Mouse (Mus musculus): ENCODE measurements around the gene Dync1li1. TPM values are rescaled to one million over a fixed set of nuclear protein-coding genes. Genes with fewer than 3 reads are reported as not detected.
A peak's percentile ranks its signal among the peaks of the same experiment; 100 is the strongest.
"Not testable (repeated sequence)": the region's sequence is repeated elsewhere in the genome, so short reads cannot be mapped to it uniquely, and the experiment has no call there.

The Dync1li1 gene
- polyA plus RNA-seq, 1 experiment: 18.7 TPM

- H3K4me1 ChIP-seq (ENCODE audit: control insufficient read depth, insufficient read depth, insufficient read length, low read length); H3K36me3 ChIP-seq (ENCODE audit: control insufficient read depth, insufficient read depth, low read length); H3K27me3 ChIP-seq (ENCODE audit: control insufficient read depth, insufficient read depth, low read length); H3K27ac ChIP-seq (ENCODE audit: insufficient read depth, low read depth, low read length); H3K4me3 ChIP-seq (ENCODE audit: low read depth, low read length): not testable (repeated sequence)
- TF ChIP-seq CTCF (IDR thresholded peaks at IDR 0.05; ENCODE audit: extremely low read depth, insufficient read length, insufficient replicate concordance, low read depth, low read length): 0 out of 2 replicates have a peak, but pooled peaks have one; percentile 8
- WGBS: 35% methylated on average over 9 of the region's 9 CpGs
These were observed 40.1 kb upstream of the Dync1li1 start for GRCm38 (mm10) chr9:114648472-114648871.

- H3K4me3 ChIP-seq (ENCODE audit: low read depth, low read length): no peak overlapping the region
- 71% methylated on average over 5 of the region's 5 CpGs for WGBS
- no peaks in the 10 kb centered on the region for H3K36me3 ChIP-seq (ENCODE audit: control insufficient read depth, insufficient read depth, low read length)
- no peaks in the 10 kb centered on the region for H3K27me3 ChIP-seq (ENCODE audit: control insufficient read depth, insufficient read depth, low read length)
- no peak overlapping the region for H3K27ac ChIP-seq (ENCODE audit: insufficient read depth, low read depth, low read length)
- H3K4me1 ChIP-seq (ENCODE audit: control insufficient read depth, insufficient read depth, insufficient read length, low read length): peaks cover 3% of the 10 kb centered on the region; the same call in 1 of the 2 replicates
- TF ChIP-seq POLR2A (IDR thresholded peaks at IDR 0.05; ENCODE audit: low read depth, low read length): no peak
These were observed 39.2 kb upstream of the Dync1li1 start for GRCm38 (mm10) chr9:114649371-114649770.

GRCm38 (mm10) chr9:114650938-114651634 is 37.5 kb upstream of the Dync1li1 start:
- no peak overlapping the region for H3K4me3 ChIP-seq (ENCODE audit: low read depth, low read length)
- H3K27me3 ChIP-seq (ENCODE audit: control insufficient read depth, insufficient read depth, low read length): no peaks in the 10 kb centered on the region
- TF ChIP-seq POLR2A (IDR thresholded peaks at IDR 0.05; ENCODE audit: low read depth, low read length) (no peak), CTCF (IDR thresholded peaks at IDR 0.05; ENCODE audit: extremely low read depth, insufficient read length, insufficient replicate concordance, low read depth, low read length) (no peak)
- H3K27ac ChIP-seq (ENCODE audit: insufficient read depth, low read depth, low read length): no peak overlapping the region
- WGBS: 40% methylated on average over 21 of the region's 21 CpGs
- peaks cover 3% of the 10 kb centered on the region; the same call in 1 of the 2 replicates for H3K4me1 ChIP-seq (ENCODE audit: control insufficient read depth, insufficient read depth, insufficient read length, low read length)
- H3K36me3 ChIP-seq (ENCODE audit: control insufficient read depth, insufficient read depth, low read length): no peaks in the 10 kb centered on the region

GRCm38 (mm10) chr9:114655356-114655755 is 33.2 kb upstream of the Dync1li1 start:
- Histone ChIP-seq H3K36me3 (ENCODE audit: control insufficient read depth, insufficient read depth, low read length) (no peaks in the 10 kb centered on the region), H3K27me3 (ENCODE audit: control insufficient read depth, insufficient read depth, low read length) (no peaks in the 10 kb centered on the region), H3K27ac (ENCODE audit: insufficient read depth, low read depth, low read length) (no peak overlapping the region), H3K4me1 (ENCODE audit: control insufficient read depth, insufficient read depth, insufficient read length, low read length) (peaks cover 2% of the 10 kb centered on the region; the same call in 1 of the 2 replicates), H3K4me3 (ENCODE audit: low read depth, low read length) (no peak overlapping the region)
- WGBS: 90% methylated on average over 4 of the region's 4 CpGs
- TF ChIP-seq CTCF (IDR thresholded peaks at IDR 0.05; ENCODE audit: extremely low read depth, insufficient read length, insufficient replicate concordance, low read depth, low read length): no peak
- TF ChIP-seq POLR2A (IDR thresholded peaks at IDR 0.05; ENCODE audit: low read depth, low read length): no peak

GRCm38 (mm10) chr9:114656701-114657100 is 31.9 kb upstream of the Dync1li1 start:
- H3K27me3 ChIP-seq (ENCODE audit: control insufficient read depth, insufficient read depth, low read length): no peaks in the 10 kb centered on the region
- no peak overlapping the region for H3K4me3 ChIP-seq (ENCODE audit: low read depth, low read length)
- H3K27ac ChIP-seq (ENCODE audit: insufficient read depth, low read depth, low read length): no peak overlapping the region
- H3K4me1 ChIP-seq (ENCODE audit: control insufficient read depth, insufficient read depth, insufficient read length, low read length): no peaks in the 10 kb centered on the region; the same call in 1 of the 2 replicates
- 70% methylated on average over 3 of the region's 3 CpGs for WGBS
- TF ChIP-seq POLR2A (IDR thresholded peaks at IDR 0.05; ENCODE audit: low read depth, low read length): no peak
- TF ChIP-seq CTCF (IDR thresholded peaks at IDR 0.05; ENCODE audit: extremely low read depth, insufficient read length, insufficient replicate concordance, low read depth, low read length): no peak
- no peaks in the 10 kb centered on the region for H3K36me3 ChIP-seq (ENCODE audit: control insufficient read depth, insufficient read depth, low read length)

- H3K27ac ChIP-seq (ENCODE audit: insufficient read depth, low read depth, low read length): no peak overlapping the region
- no peaks in the 10 kb centered on the region for H3K27me3 ChIP-seq (ENCODE audit: control insufficient read depth, insufficient read depth, low read length)
- 95% methylated on average over 6 of the region's 6 CpGs for WGBS
- no peak overlapping the region for H3K4me3 ChIP-seq (ENCODE audit: low read depth, low read length)
- no peak for TF ChIP-seq CTCF (IDR thresholded peaks at IDR 0.05; ENCODE audit: extremely low read depth, insufficient read length, insufficient replicate concordance, low read depth, low read length)
- TF ChIP-seq POLR2A (IDR thresholded peaks at IDR 0.05; ENCODE audit: low read depth, low read length): no peak
- no peaks in the 10 kb centered on the region for H3K36me3 ChIP-seq (ENCODE audit: control insufficient read depth, insufficient read depth, low read length)
- no peaks in the 10 kb centered on the region for H3K4me1 ChIP-seq (ENCODE audit: control insufficient read depth, insufficient read depth, insufficient read length, low read length)
These were observed 28.1 kb upstream of the Dync1li1 start for GRCm38 (mm10) chr9:114660506-114660905.

GRCm38 (mm10) chr9:114660983-114661382 is 27.6 kb upstream of the Dync1li1 start:
- Histone ChIP-seq H3K4me3 (ENCODE audit: low read depth, low read length) (no peak overlapping the region), H3K4me1 (ENCODE audit: control insufficient read depth, insufficient read depth, insufficient read length, low read length) (no peaks in the 10 kb centered on the region), H3K27ac (ENCODE audit: insufficient read depth, low read depth, low read length) (no peak overlapping the region), H3K27me3 (ENCODE audit: control insufficient read depth, insufficient read depth, low read length) (no peaks in the 10 kb centered on the region), H3K36me3 (ENCODE audit: control insufficient read depth, insufficient read depth, low read length) (no peaks in the 10 kb centered on the region)
- WGBS: 86% methylated on average over 6 of the region's 6 CpGs
- no peak for TF ChIP-seq POLR2A (IDR thresholded peaks at IDR 0.05; ENCODE audit: low read depth, low read length)
- TF ChIP-seq CTCF (IDR thresholded peaks at IDR 0.05; ENCODE audit: extremely low read depth, insufficient read length, insufficient replicate concordance, low read depth, low read length): no peak
